Mouse (Mus musculus) liver, adult 2 months (tissue): ENCODE measurements around the gene Ccdc117. TPM values are rescaled to one million over a fixed set of nuclear protein-coding genes. Genes with fewer than 3 reads are reported as not detected.

Experiments used
- DNase-seq: peaks from one replicate; pipeline ENCODE4 v3.0.0-alpha.2; 2011; ENCODE audit warnings: low read depth, low spot score; ENCODE audit errors: extremely low read depth
- H3K27ac ChIP-seq: fragments of 200-500 bp; replicated peaks from 2 replicates; pipeline ENCODE4 v1.5.1; 2012; ENCODE audit warnings: low read depth, mild to moderate bottlenecking, control low read depth, inconsistent platforms, low read length; ENCODE audit not compliant: insufficient read depth
- H3K27me3 ChIP-seq: fragments of 200-500 bp; 2 replicates; pipeline ENCODE4 v1.6.1; 2012; ENCODE audit warnings: mild to moderate bottlenecking, moderate library complexity, low read length, inconsistent platforms; ENCODE audit not compliant: control insufficient read depth, insufficient read depth
- H3K36me3 ChIP-seq: fragments of 200-500 bp; 2 replicates; pipeline ENCODE4 v1.6.1; 2012; ENCODE audit warnings: low read length, inconsistent platforms; ENCODE audit not compliant: control insufficient read depth, insufficient read depth
- H3K4me1 ChIP-seq: fragments of 200-500 bp; 2 replicates; pipeline ENCODE4 v1.6.1; 2011; ENCODE audit warnings: low read length; ENCODE audit not compliant: control insufficient read depth, insufficient read depth
- H3K4me3 ChIP-seq: fragments of 200-500 bp; 2 replicates; pipeline ENCODE4 v1.5.1; 2011; ENCODE audit warnings: low read depth, mild to moderate bottlenecking, control low read depth, low read length, moderate library complexity; ENCODE audit not compliant: insufficient read depth
- H3K79me2 ChIP-seq: fragments of 200-500 bp; 2 replicates; pipeline ENCODE4 v1.6.1; 2012; ENCODE audit warnings: inconsistent platforms, mild to moderate bottlenecking, low read length, moderate library complexity; ENCODE audit not compliant: control insufficient read depth, insufficient read depth
- H3K9ac ChIP-seq: fragments of 200-500 bp; 2 replicates; pipeline ENCODE4 v1.6.1; 2012; ENCODE audit warnings: low read depth, mild to moderate bottlenecking, control low read depth, inconsistent platforms, low read length
- CTCF ChIP-seq: fragments of 200-500 bp; IDR thresholded peaks from 2 replicates; pipeline ENCODE4 v1.5.1; 2011; ENCODE audit warnings: low read depth, low read length, control low read depth
- POLR2A ChIP-seq: fragments of 200-500 bp; IDR thresholded peaks from 2 replicates; pipeline ENCODE4 v1.6.1; 2011; ENCODE audit warnings: low read length, control low read depth; ENCODE audit not compliant: insufficient read depth; ENCODE audit errors: extremely low read depth
- WGBS: fragments of 180-500 bp; shearing (Covaris S2); methylation state at CpG from one replicate; pipeline ENCODE4 v1.1.7; 2018; 5-methylcytosine and 5-hydroxymethylcytosine counted together
- polyA plus RNA-seq: library from polyadenylated mRNA; depleted of rRNA; stranded (reverse); fragments of >200 nt; gene quantifications from 2 replicates; pipeline ENCODE4 v1.2.3, GENCODE M21; 2012
- total RNA-seq: library from RNA; depleted of rRNA; stranded (reverse); fragments of >200 nt; gene quantifications from 2 replicates; pipeline ENCODE4 v1.2.3, GENCODE M21; 2014

The Ccdc117 gene
- total and polyA plus RNA-seq, 2 experiments = 5.2 to 15.3 TPM

- H3K79me2 ChIP-seq = peaks cover 12% of the 10 kb centered on the region
- peak overlapping the region; percentile 99 for H3K4me3 ChIP-seq
- peaks cover 42% of the 10 kb centered on the region for H3K36me3 ChIP-seq
- peak overlapping the region; percentile 98 for H3K9ac ChIP-seq
- H3K27ac ChIP-seq = peak overlapping the region; percentile 25
- no peak for TF ChIP-seq CTCF
- WGBS = 21% methylated on average over 11 of the region's 11 CpGs
- no peaks in the 10 kb centered on the region for H3K27me3 ChIP-seq
- DNase-seq = peak; percentile 16
- peaks cover 28% of the 10 kb centered on the region for H3K4me1 ChIP-seq
These were observed 19.1 kb downstream of the Ccdc117 start for GRCm38 (mm10) chr11:5522798-5523415.

GRCm38 (mm10) chr11:5521516-5522291 lies 20.3 kb downstream of the Ccdc117 start:
- peaks cover 12% of the 10 kb centered on the region for H3K79me2 ChIP-seq
- peak; percentile 73 for TF ChIP-seq CTCF
- TF ChIP-seq POLR2A = peak; percentile 55
- peaks cover 42% of the 10 kb centered on the region for H3K36me3 ChIP-seq
- H3K9ac ChIP-seq = peak overlapping the region; percentile 98
- peak; percentile 96 for DNase-seq
- H3K4me1 ChIP-seq = peaks cover 28% of the 10 kb centered on the region
- H3K4me3 ChIP-seq = peak overlapping the region; percentile 99
- under 1% methylated on average over 34 of the region's 34 CpGs for WGBS
- H3K27me3 ChIP-seq = no peaks in the 10 kb centered on the region
- peak overlapping the region; percentile 99 for H3K27ac ChIP-seq

- H3K4me3 ChIP-seq = peak overlapping the region; percentile 99
- H3K9ac ChIP-seq = peak overlapping the region; percentile 98
- peaks cover 41% of the 10 kb centered on the region for H3K36me3 ChIP-seq
- peaks cover 28% of the 10 kb centered on the region for H3K4me1 ChIP-seq
- H3K79me2 ChIP-seq = peaks cover 12% of the 10 kb centered on the region
- H3K27me3 ChIP-seq = no peaks in the 10 kb centered on the region
- peak overlapping the region; percentile 99 for H3K27ac ChIP-seq
- WGBS = under 1% methylated on average over 13 of the region's 13 CpGs
- DNase-seq = no peak
- no peak for TF ChIP-seq POLR2A
- no peak for TF ChIP-seq CTCF
These were observed 20.8 kb downstream of the Ccdc117 start for GRCm38 (mm10) chr11:5521266-5521515.

- H3K4me3 ChIP-seq = peak within 1 kb of the TSS; percentile 99
- H3K4me1 ChIP-seq = peaks cover 28% of the 10 kb centered on the region
- H3K27ac ChIP-seq = peak within 1 kb of the TSS; percentile 99
- DNase-seq = peak; percentile 86
- peak within 1 kb of the TSS; percentile 98 for H3K9ac ChIP-seq
- TF ChIP-seq CTCF (no peak), POLR2A (peak; percentile 92)
- H3K27me3 ChIP-seq = no peaks in the 10 kb centered on the region
- H3K79me2 ChIP-seq = peaks cover 12% of the 10 kb centered on the region
- peaks cover 35% of the 10 kb centered on the region for H3K36me3 ChIP-seq
- WGBS = under 1% methylated on average over 69 of the region's 72 CpGs
These were observed 21.3 kb downstream of the Ccdc117 start, which contains the start of gene Xbp1 for GRCm38 (mm10) chr11:5520412-5521265. Gene Xbp1, plus strand, starts transcription at chr11:5520659.

- peaks cover 26% of the 10 kb centered on the region for H3K36me3 ChIP-seq
- H3K9ac ChIP-seq = peak overlapping the region; percentile 52
- peak overlapping the region; percentile 99; the same call in 1 of the 2 replicates for H3K4me3 ChIP-seq
- H3K27me3 ChIP-seq = no peaks in the 10 kb centered on the region
- peaks cover 22% of the 10 kb centered on the region for H3K4me1 ChIP-seq
- no peak for TF ChIP-seq POLR2A
- no peak for TF ChIP-seq CTCF
- H3K27ac ChIP-seq = peak overlapping the region; percentile 62
- H3K79me2 ChIP-seq = peaks cover 12% of the 10 kb centered on the region
- DNase-seq = no peak
- 32% methylated on average over 3 of the region's 3 CpGs for WGBS
These were observed 22.3 kb downstream of the Ccdc117 start for GRCm38 (mm10) chr11:5519681-5520080.
